Mouse (Mus musculus): ENCODE data around the gene 1700122O11Rik.

Gene 1700122O11Rik

GRCm38 (mm10) chr17:48038193-48038592 is at the start of gene 1700122O11Rik:
1700122O11Rik (minus strand) TSS chr17:48038293.
- in situ Hi-C loops (cut with MboI): no loop called here

- in situ Hi-C loops (cut with MboI): no loop called here
Measured at GRCm38 (mm10) chr17:48080626-48081025, 42.5 kb upstream of the 1700122O11Rik start.

GRCm38 (mm10) chr17:48067729-48068128 is 29.6 kb upstream of the 1700122O11Rik start:
- in situ Hi-C loops (cut with MboI): no loop called here

- in situ Hi-C loops (cut with MboI): no loop called here
Measured at GRCm38 (mm10) chr17:48067083-48067614, 29.1 kb upstream of the 1700122O11Rik start.

- in situ Hi-C loops (cut with MboI): no loop called here
Measured at GRCm38 (mm10) chr17:48065081-48065501, 27.0 kb upstream of the 1700122O11Rik start.

GRCm38 (mm10) chr17:48064196-48064843 is 26.2 kb upstream of the 1700122O11Rik start:
- in situ Hi-C loops (cut with MboI): no loop called here

GRCm38 (mm10) chr17:48057382-48057781 is 19.3 kb upstream of the 1700122O11Rik start:
- in situ Hi-C loops (cut with MboI): no loop called here

GRCm38 (mm10) chr17:48055076-48055816 is 17.2 kb upstream of the 1700122O11Rik start:
- in situ Hi-C loops (cut with MboI): no loop called here

- in situ Hi-C loops (cut with MboI): no loop called here
Measured at GRCm38 (mm10) chr17:48053646-48054045, 15.6 kb upstream of the 1700122O11Rik start.

GRCm38 (mm10) chr17:48052338-48053067 is 14.4 kb upstream of the 1700122O11Rik start:
- in situ Hi-C loops (cut with MboI): no loop called here

- in situ Hi-C loops (cut with MboI): no loop called here
Measured at GRCm38 (mm10) chr17:48051638-48052337, 13.7 kb upstream of the 1700122O11Rik start.

- in situ Hi-C loops (cut with MboI): no loop called here
Measured at GRCm38 (mm10) chr17:48045631-48046030, 7.5 kb upstream of the 1700122O11Rik start.

GRCm38 (mm10) chr17:48043154-48043880 is 5.2 kb upstream of the 1700122O11Rik start:
- in situ Hi-C loops (cut with MboI): no loop called here

- in situ Hi-C loops (cut with MboI): no loop called here
Measured at GRCm38 (mm10) chr17:48041351-48042287, 3.5 kb upstream of the 1700122O11Rik start.

GRCm38 (mm10) chr17:48039232-48039866 is 1.3 kb upstream of the 1700122O11Rik start:
- in situ Hi-C loops (cut with MboI): no loop called here

- in situ Hi-C loops (cut with MboI): no loop called here
Measured at GRCm38 (mm10) chr17:48036921-48037320, 1.2 kb downstream of the 1700122O11Rik start.

GRCm38 (mm10) chr17:48031521-48032430 is 6.3 kb downstream of the 1700122O11Rik start:
- in situ Hi-C loops (cut with MboI): no loop called here

GRCm38 (mm10) chr17:48029241-48029640 is 8.9 kb downstream of the 1700122O11Rik start:
- in situ Hi-C loops (cut with MboI): no loop called here
